Mouse (Mus musculus) kidney, adult 9 months (tissue): ENCODE measurements around the gene Btbd16.

Experiments
- DNase-seq: peaks from one replicate; pipeline ENCODE4 v3.0.0; 2022

Btbd16 gene

GRCm38 (mm10) chr7:130773171-130773830 is 568 bp upstream of the Btbd16 start:
- peak; percentile 59 for DNase-seq

- DNase-seq: no peak
These were observed 7.1 kb downstream of the Btbd16 start for GRCm38 (mm10) chr7:130780866-130781419.

DNA sequence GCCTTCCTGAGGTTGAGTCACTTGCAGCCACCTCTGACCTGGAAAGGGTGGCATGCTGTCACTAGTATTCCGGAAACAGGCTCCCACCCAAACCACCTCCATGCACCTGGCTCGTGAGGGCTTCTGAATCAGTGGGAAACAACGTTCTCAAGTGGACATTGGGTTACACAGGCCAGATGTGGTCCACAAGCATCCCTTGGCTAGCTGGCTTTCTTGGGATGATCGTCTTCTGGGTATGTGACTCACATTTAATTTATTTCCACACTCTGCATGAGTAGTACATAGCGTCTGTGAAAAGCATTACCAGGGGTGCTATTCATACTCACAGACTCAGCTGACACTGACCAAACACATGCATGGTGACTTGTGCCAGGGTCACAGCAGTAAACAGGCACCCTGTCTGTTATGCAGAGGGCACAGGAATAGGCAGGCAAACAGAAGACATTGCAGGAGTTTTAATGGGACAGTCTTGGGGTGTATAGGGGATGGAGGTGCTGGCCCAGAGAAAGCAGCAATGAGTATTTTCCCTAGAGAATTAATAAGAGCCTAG is 8.7 kb downstream of the Btbd16 start:
- DNase-seq: no peak

GRCm38 (mm10) chr7:130785923-130786575 is 12.2 kb downstream of the Btbd16 start:
- peak; percentile 89 for DNase-seq

- no peak for DNase-seq
These were observed 12.8 kb downstream of the Btbd16 start for GRCm38 (mm10) chr7:130786708-130787107.

GRCm38 (mm10) chr7:130787537-130787936 is 13.7 kb downstream of the Btbd16 start:
- DNase-seq: no peak

- DNase-seq: no peak
These were observed 15.1 kb downstream of the Btbd16 start for GRCm38 (mm10) chr7:130788950-130789349.

DNA sequence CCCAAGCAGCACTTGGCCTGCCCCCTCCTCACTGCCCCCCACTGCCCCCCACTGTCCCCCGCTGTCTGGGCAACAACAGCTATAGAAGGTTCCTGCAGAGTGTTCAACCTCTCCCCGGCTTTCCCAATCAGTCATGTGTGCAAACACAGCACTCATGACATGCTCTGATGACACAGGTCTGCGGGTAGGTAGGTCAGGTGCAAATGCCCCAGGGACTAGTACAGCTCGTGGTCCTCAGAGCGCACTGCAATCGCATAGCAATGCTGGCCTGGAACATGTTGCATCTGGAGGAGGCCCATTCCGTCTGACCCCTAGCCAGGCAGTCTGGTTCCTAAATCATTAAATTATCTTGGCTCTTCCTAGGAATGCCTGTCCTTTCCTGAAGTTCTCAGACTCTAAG is 15.6 kb downstream of the Btbd16 start:
- no peak for DNase-seq

GRCm38 (mm10) chr7:130793671-130794070 is 19.8 kb downstream of the Btbd16 start:
- no peak for DNase-seq

GRCm38 (mm10) chr7:130796786-130797185 is 22.9 kb downstream of the Btbd16 start:
- DNase-seq: no peak

GRCm38 (mm10) chr7:130797524-130797923 is 23.7 kb downstream of the Btbd16 start:
- no peak for DNase-seq

- peak; percentile 43 for DNase-seq
These were observed 25.5 kb downstream of the Btbd16 start for GRCm38 (mm10) chr7:130799418-130799817.

GRCm38 (mm10) chr7:130800681-130801080 is 26.8 kb downstream of the Btbd16 start:
- no peak for DNase-seq

DNA sequence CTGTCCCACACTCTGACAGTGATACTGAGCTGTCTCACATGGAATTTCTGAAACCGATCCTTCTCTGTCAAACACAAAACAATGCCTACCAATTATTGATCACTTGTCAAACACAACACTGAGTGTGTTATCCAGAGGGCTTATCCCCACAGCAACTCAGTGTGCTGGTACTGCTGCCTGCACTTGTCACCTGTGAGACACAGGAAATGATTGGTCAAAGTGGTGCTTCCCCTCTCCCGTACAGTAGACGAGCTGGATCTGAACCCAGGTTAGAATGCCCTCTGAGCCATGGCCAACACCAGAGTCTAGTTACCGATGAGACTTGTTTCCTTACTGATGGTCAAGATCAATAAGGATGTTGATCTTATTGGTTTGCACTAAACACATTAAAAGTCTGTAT is 27.9 kb downstream of the Btbd16 start:
- DNase-seq: no peak

DNA sequence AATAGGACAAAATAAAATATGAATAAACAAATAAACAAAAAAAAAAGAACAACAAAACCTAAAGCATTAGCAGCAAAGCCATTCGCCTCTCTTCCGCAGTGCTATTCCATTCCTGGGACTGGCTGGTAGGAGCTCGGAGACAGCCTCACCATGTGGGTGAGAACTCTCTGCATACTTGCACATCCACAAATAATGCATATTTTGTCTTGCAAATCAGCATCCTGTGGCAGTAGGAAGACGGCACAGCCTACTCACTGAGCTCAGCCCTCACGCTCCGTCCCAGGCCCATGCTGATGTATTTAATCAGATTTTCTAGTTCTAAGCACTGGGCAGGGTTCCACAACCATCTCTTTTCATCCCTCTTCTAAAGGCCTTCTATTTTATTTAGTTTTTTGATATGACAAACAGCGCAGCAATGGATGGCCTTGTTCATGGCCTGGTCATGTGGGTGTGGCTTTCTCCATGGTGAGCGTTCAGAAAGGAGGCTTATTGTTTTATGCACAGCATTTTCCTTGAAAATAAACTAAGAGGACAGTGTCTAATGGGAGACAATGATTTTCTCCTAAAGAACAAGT is 29.5 kb downstream of the Btbd16 start:
- no peak for DNase-seq

DNA sequence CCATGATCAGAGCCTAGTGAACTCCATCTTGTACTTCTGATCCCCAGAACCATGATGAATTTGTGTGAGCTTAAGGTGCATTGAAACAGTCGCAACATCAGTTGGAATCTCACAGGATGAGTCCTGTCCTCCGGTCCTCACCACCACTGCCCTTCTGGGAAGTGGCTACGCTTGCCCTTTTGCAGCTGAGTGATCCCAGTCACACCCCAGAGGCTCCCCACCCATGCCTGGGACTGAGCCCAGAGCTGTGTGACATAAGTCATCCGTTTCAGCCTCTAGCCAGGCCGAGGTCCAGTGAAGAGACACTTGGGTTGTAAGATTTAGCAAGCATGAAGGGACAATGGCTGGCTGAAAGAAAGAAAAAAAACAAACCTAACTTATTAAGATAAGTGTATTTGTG is 31.1 kb downstream of the Btbd16 start:
- DNase-seq: peak; percentile 46

GRCm38 (mm10) chr7:130807749-130808148 is 33.9 kb downstream of the Btbd16 start:
- DNase-seq: no peak

DNA sequence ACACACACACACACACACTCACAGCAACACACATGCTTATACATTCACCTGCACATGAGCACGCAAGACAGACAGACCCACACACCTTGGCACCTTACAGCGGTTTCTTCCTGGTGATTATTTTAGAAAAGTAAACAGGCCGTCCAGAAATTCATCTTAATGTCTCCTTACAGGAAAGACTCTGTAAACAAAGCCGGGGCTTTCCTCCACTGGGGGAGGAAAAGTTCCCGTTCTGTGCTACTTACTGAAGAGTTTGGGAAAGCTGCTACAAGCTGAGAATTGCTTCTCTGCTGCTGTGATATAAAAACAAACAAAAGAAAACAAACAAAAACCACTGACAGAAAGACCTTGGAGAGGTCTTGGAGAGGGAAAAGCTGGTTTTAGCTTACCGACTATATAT is 34.8 kb downstream of the Btbd16 start:
- DNase-seq: no peak

DNA sequence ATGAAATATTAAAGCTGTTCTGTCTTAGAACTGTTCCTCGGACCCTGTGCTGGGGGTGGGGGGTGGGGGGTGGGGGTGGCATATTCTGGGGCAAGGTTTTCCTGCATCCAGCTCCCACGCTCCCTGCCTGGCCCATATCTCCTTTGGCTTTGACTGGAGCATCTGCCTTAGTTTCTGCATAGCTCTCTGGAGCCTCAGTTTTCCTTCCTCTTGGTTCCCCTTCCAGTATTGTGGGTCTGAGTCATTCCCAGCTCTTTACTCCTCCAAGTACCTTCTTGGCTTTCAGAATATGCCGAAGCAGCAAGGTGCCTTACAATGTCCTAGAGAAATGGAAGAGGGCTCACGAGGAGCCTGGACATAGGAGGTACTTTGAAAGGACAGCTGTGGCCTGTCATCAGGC is 36.4 kb downstream of the Btbd16 start:
- no peak for DNase-seq

- DNase-seq: no peak
These were observed 38.5 kb downstream of the Btbd16 start for GRCm38 (mm10) chr7:130812407-130812806.

DNA sequence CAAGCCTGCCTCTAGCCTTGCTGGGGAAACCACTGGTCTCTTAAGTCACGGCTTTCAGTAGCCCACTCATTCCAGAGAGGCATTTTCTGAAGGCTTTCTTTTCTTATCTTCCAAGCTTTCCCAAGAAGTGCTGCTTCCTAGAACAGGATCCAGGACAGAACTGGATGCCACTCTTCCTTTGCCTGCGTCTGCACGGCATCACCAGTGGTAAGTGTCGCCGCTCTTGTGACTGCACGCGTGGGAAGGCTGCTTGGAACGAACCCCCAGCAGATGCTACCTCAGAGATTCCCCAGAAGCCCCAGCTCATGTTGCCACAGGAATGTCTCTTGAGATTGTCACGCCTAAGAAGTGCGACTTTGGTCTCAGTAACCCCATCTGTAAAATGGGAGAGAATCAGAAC is 41.7 kb downstream of the Btbd16 start:
- DNase-seq: no peak

DNA sequence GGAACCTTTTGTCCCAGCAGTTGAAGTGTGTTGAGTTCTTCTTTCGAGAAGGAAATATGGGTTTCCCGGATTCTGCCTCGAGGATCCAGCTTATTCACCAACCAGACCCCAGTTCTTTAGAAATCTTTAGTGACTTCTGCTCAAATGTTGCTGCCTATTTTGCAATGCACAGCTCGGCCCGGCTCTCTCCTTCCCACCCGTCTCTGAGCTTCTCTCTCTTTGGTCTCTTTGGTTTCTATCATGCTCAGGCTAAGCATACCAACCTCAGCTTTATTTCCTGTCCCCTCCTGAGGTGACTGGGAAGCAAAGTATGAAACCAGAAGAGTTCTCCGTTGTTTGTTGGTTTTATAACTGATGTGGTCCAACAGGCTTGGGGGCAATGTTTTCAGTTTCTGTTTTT is 42.4 kb downstream of the Btbd16 start:
- no peak for DNase-seq

GRCm38 (mm10) chr7:130818813-130819212 is 44.9 kb downstream of the Btbd16 start:
- DNase-seq: no peak

DNA sequence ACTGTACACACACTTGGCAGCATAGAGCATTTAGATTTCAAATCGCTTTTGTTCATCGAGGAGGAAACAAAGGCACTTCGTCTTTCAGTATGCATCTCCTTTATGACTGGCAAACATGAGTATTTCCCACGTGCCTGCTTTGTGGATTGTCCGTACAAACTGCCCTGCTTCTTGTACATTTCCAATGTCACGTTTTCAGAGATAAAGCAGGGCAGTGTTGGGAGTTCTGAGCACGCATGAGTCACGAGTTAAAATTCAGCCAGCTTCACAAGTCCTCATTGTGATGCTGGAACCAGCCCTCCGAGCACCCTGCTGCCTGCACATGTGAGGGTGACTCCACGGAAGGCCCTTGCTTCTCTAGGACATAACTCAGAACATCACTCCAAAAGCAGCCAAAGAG is 45.8 kb downstream of the Btbd16 start:
- DNase-seq: no peak
